Mouse (Mus musculus) frontal cortex, postnatal 10 days (tissue): ENCODE results near the gene Gm34653.
"Not testable (repeated sequence)": the region's sequence is repeated elsewhere in the genome, so short reads cannot be mapped to it uniquely, and the experiment has no call there.

ENCODE experiments used
- DNase-seq, 2 experiments: peaks; one replicate each; pipeline ENCODE4 v3.0.0; 2022; ENCODE audit warnings: low spot score in 2 of 2, mixed read lengths in 1 of 2

The Gm34653 gene

DNA sequence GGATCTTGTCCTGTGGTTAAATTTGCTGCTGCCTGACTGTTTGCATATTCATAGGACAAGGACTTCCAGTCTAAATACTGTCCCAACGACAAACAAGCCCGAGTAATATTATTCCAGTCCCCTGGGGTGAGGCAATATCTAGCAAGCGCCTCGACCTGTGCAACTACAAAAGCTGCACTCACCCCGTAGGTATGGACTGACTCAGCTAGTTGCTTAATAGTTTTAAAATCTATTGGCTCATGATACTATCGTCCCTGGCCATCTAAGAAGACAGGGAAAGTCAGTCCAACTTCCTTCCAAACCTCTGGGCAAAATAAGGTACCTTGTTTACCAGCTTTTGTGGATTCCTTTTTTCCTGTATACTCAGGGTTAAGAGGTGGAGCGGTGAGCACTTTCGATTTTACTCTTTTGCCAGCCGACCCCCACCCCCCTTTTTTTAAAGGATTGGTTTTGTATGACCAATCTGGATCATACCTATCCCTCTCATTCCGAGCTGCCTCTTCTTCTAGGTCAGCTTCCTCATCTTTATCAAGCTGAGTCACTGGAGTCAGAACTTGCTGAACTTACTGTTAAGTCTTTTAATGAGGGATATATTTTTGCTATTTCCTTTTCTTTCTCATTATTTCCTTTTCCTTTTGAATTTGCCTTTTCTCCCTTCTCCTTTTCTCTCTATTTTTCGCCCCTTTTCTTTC, at the start of gene Gm34653:
Gm34653 (plus strand) TSS at position 242 of the 692 bp plus-strand sequence.
- DNase-seq: not testable (repeated sequence)

DNA sequence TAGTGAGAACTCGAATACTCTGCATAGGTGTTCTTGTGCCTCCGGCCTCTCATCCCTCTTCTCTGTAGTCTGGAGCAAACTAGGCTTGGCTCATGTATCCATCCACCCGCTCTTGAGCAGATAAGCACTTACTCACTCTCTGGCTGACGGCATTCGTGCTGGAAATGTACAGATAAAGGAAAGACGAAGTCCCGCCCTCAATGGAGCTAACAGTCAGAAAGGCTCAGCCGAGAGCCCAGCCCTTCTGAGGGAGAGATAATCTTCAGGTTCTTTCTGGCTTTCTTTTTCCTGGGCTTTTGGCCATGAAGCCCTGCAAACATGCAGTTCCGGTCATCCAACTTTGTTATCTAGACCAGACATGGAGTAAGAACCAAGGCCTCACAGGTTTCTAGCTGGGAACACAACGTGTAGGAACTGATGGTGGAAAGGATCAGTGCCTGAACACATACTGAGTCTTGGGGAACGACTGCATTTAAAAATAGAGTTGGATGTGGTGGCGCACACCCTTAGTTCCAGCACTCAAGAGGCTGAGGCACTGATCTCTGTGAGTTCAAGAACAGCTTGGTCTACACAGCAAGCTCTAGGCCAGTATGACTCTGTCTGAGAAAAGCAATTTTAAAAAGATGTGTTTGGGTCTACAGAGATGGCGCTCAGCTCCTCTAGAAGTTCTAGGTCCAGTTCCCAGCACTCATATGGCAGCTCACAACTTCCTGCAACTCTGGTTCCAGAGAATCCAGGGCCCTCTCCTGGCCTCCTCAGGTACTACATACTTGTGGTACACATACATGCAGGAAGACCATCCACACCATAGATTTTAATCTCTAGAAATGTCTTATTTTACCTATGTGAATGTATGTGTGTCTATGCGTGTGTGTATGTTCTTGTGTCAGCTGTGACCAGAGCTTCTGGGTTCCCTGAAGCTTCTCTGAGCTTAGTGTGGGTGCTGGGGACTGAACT, 49.5 kb upstream of the Gm34653 start:
- no peak for DNase-seq

DNA sequence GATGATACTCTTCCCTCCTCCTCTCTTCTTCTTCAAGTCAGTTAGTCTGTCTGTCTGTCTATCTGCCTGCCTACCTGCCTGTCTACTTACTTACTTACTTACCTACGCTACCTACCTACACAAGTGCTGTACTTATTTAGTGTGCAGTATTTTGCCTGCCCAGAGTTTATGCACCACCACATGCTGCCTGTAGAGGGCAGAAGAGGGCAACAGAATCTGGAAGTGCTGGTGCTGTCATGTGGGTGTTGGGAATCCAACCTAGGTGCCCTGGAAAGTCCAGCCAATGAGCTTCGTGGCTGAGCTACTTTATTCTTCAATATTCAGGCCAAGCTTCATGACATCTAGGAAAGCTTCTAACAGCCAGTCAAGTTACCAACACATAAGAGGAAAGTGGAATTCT, 48.7 kb upstream of the Gm34653 start:
- DNase-seq: no peak

DNA sequence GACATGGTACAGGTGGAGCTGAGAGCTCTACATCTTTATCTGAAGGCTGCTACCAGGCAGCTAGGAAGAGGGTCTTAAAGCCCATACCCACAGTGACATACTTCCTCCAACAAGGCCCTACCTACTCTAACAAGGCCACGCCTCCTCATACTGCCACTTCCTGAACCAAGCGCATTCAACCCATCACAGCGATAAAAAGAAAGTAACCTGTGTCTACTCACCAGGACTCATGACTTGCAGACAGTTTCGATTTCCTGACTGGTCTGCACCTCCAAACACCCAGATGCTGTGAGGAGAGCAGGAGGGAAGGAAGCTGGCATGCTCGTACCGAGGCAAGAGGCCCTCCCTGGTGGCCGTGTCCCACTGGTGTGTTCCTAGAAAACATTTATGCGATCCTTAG, 42.5 kb upstream of the Gm34653 start:
- DNase-seq: no peak

DNA sequence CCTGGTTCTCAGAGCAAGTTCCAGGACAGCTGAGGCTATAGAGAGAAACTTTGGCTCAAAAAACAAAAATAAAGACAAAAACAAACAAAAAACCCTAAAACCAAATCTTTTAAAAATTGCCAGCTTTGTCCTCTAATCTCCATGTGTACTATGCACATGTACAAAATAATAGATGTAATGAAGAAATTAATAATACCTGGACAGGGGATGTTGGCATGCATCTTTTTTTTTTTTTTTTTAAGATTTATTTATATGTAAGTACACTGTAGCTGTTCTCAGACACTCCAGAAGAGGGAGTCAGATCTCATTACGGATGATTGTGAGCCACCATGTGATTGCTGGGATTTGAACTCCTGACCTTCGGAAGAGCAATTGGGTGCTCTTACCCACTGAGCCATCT, 40.3 kb upstream of the Gm34653 start:
- not testable (repeated sequence) for DNase-seq

DNA sequence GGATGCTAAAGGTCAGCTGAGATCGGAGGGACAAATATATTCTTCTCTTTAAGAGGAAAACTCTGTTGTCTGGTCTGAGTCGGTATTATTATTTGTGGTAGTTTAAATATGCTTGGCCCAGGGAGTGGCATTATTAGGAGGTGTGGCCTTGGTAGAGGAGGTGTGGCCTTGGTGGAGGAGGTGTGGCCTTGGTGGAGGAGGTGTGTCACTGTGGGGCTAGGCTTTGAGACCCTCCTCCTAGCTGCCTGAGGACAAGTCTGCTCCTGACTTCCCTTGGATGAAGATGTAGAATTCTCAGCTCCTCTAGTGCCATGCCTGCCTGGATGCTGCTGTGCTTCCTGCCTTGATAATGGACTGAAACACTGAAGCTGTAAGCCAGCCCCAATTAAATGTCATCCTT, 38.3 kb upstream of the Gm34653 start:
- DNase-seq: no peak

DNA sequence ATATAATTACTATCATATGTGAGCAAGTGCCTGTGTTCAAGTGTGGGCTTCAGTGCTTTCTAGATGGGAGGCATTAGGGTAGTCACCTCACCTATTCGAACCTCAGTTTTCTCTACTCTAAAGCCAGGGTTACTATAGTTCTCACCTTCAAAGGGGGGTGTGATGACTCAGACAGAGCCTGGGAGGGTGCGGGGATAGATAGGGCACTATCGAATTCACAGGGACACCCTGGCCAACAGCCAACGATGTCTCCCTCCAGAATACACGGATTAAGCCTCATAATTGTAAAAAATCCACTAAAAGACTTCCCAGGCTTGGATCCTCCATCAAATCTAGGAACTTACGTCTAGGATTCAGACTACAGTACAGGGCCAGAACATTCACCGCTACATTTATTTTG, 37.4 kb upstream of the Gm34653 start:
- no peak for DNase-seq

DNA sequence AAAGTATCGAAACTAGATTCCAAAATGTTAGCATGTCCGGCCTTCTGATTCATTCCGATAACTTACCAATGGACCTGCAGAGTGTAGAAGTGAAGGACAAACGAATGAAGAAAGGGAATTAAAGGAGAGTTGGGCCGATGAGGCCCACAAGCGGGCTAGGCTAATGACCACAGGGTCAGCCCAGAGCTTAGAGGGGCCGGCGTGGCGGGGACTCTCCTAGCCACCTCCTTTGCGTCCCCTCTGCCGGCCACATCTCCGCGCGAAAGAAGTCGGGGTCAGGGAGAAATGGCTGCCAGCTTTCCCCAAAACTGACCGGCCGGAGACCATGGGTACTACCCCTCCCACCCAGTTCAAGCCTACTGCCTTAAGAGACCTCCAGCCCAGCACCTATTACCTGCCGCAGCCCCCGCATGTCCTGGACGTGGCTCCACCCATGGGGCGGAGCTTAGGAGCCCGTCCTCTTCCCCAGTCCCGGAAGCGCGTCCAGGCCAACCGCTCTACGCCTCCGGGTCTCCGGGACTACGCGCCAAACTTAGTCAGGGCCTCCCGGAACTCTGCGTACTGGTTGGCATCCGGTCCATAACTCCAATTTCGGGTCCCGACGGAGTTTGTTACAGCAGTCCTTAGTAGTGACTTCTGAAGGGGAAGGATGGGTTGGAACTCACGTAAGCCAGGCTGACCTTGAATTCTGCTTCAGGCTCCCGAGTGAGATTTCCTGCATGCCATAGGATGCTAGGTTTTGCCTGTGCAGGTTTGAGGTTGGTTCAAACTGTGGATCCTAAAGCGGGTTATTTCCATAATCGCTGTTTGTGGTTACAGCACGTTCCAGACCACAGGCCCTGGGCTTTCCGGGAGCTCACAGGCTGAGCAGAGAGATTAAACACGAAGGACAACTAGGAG, 33.2 kb upstream of the Gm34653 start, which contains the start of gene Rabepk:
Rabepk (minus strand) TSS at position 556 of the 900 bp plus-strand sequence.
- peak; percentile 66 to 69 for DNase-seq

DNA sequence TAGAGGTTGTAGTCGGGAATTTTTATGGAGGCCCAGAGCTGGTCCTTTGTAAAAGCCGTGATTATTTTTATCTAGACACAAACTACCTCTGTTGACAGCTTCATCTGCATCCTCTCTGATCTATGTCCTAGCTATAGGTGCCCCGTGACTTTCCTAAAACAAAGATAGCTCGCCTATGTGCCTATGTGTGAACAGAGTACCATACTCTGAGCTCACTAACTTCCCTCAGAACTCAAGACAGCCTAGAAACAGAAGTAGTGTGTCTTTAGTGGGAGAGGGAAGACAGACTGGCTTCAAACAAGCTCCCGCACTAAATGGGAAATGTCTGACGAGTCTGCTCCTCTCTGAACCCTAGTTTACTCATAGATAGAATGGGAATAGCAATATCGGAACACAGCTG, 32.4 kb upstream of the Gm34653 start:
- no peak for DNase-seq

DNA sequence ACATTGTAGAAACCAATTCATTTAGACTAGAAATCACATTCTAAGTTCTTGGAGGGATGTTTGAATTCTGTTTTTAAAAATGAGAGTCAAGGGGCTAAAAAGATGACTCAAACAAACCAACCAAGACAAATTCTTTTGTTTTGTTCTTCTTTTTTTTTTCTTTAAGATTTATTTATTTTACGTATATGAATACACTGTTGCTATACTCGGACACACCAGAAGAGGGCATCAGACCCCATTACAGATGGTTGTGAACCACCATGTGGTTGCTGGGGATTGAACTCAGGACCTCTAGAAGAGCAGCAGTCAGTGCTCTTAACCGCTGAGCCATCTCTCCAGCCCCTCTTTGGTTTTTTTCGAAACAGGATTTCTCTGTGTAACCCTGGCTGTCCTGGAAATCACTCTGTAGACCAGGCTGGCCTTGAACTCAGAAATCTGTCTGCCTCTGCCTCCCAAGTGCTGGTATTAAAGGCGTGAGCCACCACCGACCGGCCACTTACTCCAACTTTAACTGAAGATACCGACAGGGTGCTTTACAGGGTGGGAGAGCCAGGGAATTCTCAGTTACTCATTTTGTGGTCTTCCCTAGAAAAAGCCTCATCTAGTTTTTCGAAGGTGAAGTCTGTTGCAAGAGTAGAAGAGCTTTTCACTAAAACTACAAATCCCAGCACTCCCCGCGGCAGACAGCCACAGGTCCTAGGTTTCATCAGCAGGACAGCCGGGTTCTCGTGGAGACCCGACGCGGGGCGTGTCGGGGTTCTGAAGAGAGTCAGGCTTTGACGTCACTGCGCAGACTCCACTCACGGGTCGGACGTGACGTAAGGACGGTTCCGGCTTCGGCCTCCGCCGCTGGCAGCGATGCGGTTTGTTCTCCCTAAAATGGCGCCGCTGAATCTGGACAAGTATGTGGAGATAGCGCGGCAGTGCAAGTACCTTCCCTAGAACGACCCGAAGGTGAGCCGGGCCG, 31.0 kb upstream of the Gm34653 start:
- DNase-seq: peak; percentile 96 to 97

DNA sequence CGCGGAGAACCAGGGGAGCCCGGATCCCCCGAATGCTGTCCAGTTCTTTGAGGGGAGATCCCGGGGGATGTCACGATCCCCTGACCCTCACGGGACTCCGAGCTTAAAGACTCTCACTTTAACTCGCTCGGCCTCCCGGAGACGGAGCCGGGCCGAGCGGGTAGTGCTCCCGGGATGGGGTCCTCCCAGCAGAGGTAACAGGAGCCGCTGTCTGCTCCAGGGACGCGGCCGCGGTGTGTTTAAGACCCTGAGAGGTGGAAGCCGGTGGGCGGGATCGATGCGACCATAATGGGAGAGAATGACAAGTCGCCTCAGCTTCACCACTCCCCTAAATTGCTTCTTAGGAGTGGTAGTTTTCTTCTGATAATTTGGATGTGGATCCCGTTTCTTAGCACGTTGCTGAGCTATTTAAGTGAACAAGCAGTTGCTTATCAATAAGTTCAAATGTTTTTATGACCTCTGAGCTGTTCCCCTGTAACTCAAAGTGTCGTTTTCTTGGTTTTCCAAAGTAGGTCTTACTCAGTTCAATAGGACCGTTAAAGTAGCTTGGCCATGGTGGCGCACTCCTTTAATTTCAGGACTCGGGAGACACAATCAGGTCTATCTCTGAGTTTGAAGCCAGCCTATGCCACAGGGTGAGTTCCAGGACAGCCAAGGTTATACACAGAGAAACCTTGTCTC, 30.1 kb upstream of the Gm34653 start:
- peak in 1 of 2 experiments; percentile 41 for DNase-seq

DNA sequence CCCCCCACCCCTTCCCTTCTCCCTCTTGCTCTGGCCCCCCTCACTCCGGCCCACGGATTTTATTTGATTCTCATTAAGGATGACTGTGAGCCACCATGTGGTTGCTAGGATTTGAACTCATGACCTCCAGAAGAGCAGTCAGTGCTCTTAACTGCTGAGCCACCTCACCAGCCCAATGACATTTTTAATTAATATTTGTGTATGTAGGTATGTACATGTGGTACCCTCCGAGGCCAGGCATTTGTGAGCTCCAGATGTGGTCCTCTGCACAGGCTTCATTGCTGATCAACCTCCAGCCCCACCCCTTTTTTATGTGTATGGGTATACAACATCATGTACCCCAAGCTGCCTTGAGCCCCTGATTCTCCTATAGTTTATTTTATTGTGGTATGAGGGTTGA, 29.1 kb upstream of the Gm34653 start:
- no peak for DNase-seq

DNA sequence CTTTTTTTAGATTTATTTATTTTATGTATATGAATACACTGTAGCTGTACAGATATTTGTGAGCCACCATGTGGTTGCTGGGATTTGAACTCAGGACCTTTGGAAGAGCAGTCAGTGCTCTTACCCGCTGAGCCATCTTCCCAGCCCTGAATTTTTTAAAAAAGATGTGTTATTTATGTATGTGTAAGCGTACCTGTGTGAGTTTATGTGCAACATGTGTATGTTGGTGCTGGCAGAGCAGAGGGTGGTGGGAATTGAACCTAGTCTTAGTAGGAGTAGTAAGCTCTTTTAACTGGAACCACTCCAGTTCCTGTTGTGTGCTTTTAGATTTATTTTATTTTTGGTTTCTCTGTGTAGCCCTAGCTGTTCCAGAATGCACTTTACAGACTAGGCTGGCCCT, 28.6 kb upstream of the Gm34653 start:
- DNase-seq: no peak

DNA sequence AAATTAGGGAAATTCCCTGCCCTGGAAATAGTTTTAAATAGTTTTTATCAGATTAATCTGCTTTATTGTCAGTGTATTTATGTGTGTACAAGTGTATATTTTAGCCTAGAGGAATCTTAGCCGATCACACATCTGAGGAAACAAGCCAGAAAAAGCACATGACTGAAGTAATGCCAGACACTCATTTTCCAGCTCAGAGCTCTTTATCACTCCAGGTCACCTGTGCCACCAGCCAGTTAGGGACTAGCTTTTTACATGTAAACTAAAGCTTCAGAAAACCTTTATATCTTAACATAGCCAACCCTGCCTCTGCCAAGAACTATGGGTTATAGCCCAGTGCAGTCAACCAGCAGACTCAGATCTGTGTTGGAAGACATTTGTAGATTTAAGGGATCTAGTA, 28.0 kb upstream of the Gm34653 start:
- DNase-seq: no peak

DNA sequence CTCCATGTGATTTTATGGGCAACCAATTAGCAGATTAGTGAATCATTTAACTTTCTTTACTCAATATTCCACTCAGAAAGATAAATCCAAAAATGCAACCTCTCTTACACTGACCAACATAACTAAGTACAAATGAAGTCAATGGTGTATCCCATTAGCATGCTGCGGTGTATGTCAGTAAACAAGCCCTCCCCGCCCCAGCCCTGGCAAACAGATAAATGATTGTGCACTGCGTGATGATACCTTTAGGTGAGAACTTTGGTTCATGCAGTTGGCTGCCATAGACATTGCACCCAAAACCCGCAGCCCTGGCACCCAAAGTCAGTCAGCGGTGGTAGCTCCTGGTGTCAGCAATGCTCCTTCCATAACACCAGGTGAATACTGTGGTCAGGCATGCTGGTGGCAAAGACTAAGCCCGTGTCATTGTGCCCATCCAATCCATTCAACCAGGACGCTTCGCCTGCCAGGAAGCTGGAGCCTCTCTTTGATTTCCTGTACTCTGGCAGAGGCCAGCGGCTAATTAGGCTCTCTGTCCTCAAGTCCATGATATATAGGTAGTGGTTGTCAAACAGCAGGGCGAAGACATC, 27.4 kb upstream of the Gm34653 start:
- no peak for DNase-seq

DNA sequence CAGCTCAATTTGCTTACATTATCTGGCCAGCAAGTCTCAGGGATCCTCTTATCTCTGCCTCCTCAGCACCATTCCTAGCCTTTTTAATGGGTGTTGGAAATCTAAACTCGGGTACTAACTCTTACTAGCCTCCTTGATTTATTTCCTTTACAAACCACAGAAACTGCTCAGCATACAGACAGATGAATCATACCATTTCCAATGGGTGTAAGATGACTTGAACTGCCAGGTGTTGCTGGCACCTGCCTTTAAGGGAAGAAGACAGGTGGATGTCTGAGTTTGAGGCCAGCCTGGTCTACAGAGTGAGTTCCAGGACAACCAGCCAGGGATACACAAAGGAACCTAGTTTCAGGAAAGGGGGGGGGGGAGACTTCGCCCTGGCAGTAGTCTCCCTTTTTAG, 24.8 kb upstream of the Gm34653 start:
- DNase-seq: no peak

DNA sequence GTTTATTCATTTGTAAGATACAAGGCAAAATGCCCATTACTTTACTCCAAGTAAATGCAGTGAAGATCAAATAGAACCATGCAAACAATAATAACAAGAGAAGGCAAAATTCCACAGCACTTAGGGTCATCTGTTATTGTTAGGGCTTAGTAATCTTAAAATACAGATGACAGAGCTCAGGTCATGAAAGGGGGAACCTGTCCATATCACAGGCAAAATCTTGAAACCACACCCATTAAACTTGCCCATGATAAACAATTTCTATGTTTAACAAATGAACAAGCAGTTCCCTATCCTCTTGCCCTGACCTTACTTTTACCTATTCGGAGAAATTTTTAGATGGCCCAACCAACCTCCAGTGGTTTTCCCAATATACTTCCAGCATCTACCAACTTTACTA, 23.2 kb upstream of the Gm34653 start:
- no peak for DNase-seq

DNA sequence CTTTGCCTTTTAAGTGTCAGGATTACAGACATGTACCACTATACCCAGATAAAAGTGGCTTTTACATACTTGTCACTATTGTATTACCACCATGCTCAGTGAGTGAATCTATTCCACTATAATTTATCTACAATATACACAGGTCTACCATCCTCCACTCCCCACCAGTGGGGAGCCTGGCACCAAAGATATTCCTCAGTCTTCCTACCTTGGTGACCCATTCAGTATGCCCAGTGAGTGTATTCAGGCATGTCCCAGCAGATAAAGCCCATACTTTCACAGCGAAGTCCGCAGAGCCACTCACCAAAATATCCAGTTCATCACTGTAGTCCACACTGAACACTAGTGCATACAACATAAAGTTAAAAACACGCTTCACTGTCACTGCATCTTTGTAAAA, 22.0 kb upstream of the Gm34653 start:
- DNase-seq: no peak

DNA sequence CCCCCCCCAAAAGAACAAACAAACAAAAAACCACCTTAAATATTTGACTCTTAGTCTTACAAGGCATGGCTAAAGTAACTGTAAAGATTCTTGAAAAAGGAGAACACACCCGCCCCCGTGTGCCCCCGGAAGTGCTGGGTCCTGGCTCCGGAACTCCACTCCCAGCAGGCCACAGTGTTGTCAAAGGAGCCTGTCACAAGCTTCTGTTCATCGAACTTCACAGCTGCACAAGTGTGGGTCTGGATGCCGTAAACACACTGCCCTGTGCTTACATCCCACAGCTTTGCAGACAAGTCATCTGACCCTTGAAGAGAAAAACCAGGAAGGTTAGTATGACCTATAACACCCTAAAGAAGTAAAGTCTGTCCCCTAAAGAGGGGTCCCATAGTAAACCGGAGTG, 20.1 kb upstream of the Gm34653 start:
- DNase-seq: no peak

DNA sequence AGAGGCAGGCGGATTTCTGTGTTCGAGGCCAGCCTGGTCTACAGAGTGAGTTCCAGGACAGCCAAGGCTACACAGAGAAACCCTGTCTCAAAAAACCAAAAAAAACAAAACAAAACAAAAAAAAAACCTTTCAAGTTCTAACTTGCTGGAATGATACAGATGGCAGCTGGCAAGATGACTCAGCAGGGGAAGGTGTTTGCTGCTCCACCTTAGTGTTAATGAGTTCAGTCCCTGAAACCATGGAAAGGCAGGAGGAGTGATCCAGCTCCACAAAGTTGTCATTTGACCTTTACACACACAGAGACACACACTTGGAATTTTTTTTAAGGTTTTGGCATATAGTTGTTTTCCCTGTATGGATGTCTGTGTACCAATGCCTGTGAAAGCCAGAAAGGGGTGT, 16.9 kb upstream of the Gm34653 start:
- not testable (repeated sequence) for DNase-seq
